Mouse (Mus musculus) lung, embryonic 15.5 days (tissue): Measurements from ENCODE around the gene Sipa1l3. TPM values are rescaled to one million over a fixed set of nuclear protein-coding genes. Genes with fewer than 3 reads are reported as not detected.

Experiments
- ATAC-seq: fragments of 200-750 bp; cut with Nextera tagmentation; 2 replicates; pipeline ENCODE4 v1.8.0; 2017; ENCODE audit warnings: moderate number of reproducible peaks, borderline replicate concordance; ENCODE audit not compliant: low FRiP score, low TSS enrichment; ENCODE audit errors: extremely low read depth
- H3K27ac ChIP-seq: fragments of 300-500 bp; sonication (generic); 2 replicates; pipeline ENCODE4 v1.5.1; 2015; ENCODE audit warnings: moderate library complexity, mild to moderate bottlenecking, inconsistent platforms
- H3K27me3 ChIP-seq: fragments of 300-500 bp; sonication (generic); 2 replicates; pipeline ENCODE4 v1.6.1; 2015; ENCODE audit warnings: inconsistent platforms
- H3K36me3 ChIP-seq: fragments of 300-500 bp; sonication (generic); 2 replicates; pipeline ENCODE4 v1.6.1; 2015; ENCODE audit warnings: inconsistent platforms
- H3K4me1 ChIP-seq: fragments of 300-500 bp; sonication (generic); 2 replicates; pipeline ENCODE4 v1.6.1; 2015; ENCODE audit warnings: inconsistent platforms
- H3K4me2 ChIP-seq: fragments of 300-500 bp; sonication (generic); 2 replicates; pipeline ENCODE4 v1.6.1; 2015; ENCODE audit warnings: inconsistent platforms, mild to moderate bottlenecking, moderate library complexity
- H3K4me3 ChIP-seq: fragments of 300-500 bp; sonication (generic); 2 replicates; pipeline ENCODE4 v1.5.1; 2015; ENCODE audit warnings: mild to moderate bottlenecking, inconsistent platforms
- H3K9ac ChIP-seq: fragments of 300-500 bp; sonication (generic); 2 replicates; pipeline ENCODE4 v1.6.1; 2015; ENCODE audit warnings: inconsistent platforms
- H3K9me3 ChIP-seq: fragments of 300-500 bp; sonication (generic); 2 replicates; pipeline ENCODE4 v1.6.1; 2016; ENCODE audit warnings: inconsistent platforms
- WGBS: fragments of 180-500 bp; shearing (Covaris S2); methylation state at CpG from one replicate; pipeline ENCODE4 v1.1.7; 2015; 5-methylcytosine and 5-hydroxymethylcytosine counted together
- polyA plus RNA-seq: library from polyadenylated mRNA; unstranded; fragments of >200 nt; fragmentation: Nextera tagmentation; extraction: Ambion mirVana; gene quantifications from 2 replicates; pipeline ENCODE4 v1.2.1, GENCODE M21; 2015

Sipa1l3 gene
- polyA plus RNA-seq, 1 experiment from 2014 or later: 25.1 TPM

- ATAC-seq: no peak
- 90% methylated on average over 8 of the region's 8 CpGs for WGBS
- no peak overlapping the region for H3K27ac ChIP-seq
- H3K4me3 ChIP-seq: no peak overlapping the region
- H3K4me1 ChIP-seq: no peaks in the 10 kb centered on the region
- H3K27me3 ChIP-seq: no peaks in the 10 kb centered on the region
- peaks cover 45% of the 10 kb centered on the region for H3K36me3 ChIP-seq
- no peak overlapping the region for H3K9ac ChIP-seq
- no peaks in the 10 kb centered on the region for H3K9me3 ChIP-seq
- no peak overlapping the region for H3K4me2 ChIP-seq
These were observed 163.0 kb downstream of the Sipa1l3 start for GRCm38 (mm10) chr7:29355406-29355805.

DNA sequence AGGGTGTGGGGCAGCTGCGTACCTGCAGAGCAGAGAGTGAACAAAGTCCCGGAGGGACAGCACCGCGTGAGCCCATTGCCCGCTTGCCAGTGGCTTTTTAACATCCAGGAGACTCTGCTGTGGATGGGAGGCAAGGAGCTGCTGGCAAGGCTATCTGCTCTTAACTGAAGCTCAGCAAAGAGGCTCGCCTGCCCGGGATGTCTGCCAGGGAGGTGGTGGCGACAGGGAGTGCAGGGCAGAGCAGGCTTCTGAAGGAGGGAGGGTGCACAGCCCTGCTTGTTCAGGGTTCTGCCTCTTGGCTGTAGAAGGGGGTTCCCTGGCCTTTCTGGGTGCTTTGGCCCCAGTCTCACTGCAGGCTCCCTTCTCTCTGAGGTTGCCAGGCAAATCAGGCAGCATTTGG, 164.3 kb downstream of the Sipa1l3 start:
- Histone ChIP-seq H3K27ac (no peak overlapping the region), H3K4me2 (no peak overlapping the region), H3K27me3 (no peaks in the 10 kb centered on the region), H3K9ac (no peak overlapping the region), H3K9me3 (no peaks in the 10 kb centered on the region), H3K4me3 (no peak overlapping the region), H3K4me1 (no peaks in the 10 kb centered on the region), H3K36me3 (peaks cover 55% of the 10 kb centered on the region)
- 74% methylated on average over 8 of the region's 8 CpGs for WGBS
- ATAC-seq: no peak

DNA sequence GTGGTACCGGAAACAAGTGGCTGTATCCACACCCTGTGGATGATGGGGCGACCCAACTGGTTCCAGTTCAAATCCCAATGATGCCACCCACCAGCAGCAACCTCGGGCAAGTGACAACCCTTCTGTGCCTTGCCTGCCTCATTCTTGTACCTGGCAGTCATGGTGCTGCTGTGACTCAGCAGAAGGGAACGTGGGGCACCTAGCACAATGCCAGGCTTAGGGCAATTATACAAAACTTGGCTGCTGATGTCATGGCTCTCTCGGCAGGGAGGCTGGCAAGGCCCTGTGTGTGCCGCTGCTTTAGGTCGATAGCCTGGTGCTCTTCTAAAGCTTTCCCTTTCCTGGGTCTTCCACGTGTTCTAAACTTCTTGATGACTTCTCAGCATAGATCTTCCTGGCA, 166.2 kb downstream of the Sipa1l3 start:
- Histone ChIP-seq H3K27me3 (no peaks in the 10 kb centered on the region), H3K4me2 (no peak overlapping the region), H3K4me3 (no peak overlapping the region), H3K4me1 (no peaks in the 10 kb centered on the region), H3K9ac (no peak overlapping the region), H3K9me3 (no peaks in the 10 kb centered on the region), H3K27ac (no peak overlapping the region), H3K36me3 (peaks cover 58% of the 10 kb centered on the region)
- ATAC-seq: no peak
- 85% methylated on average over 8 of the region's 8 CpGs for WGBS

- Histone ChIP-seq H3K27me3 (no peaks in the 10 kb centered on the region), H3K4me2 (no peak overlapping the region), H3K36me3 (peaks cover 57% of the 10 kb centered on the region), H3K4me1 (no peaks in the 10 kb centered on the region), H3K9ac (no peak overlapping the region), H3K4me3 (no peak overlapping the region), H3K9me3 (no peaks in the 10 kb centered on the region), H3K27ac (no peak overlapping the region)
- no peak for ATAC-seq
- WGBS: 84% methylated on average over 10 of the region's 10 CpGs
These were observed 168.0 kb downstream of the Sipa1l3 start for GRCm38 (mm10) chr7:29350489-29350888.

- no peak for ATAC-seq
- H3K4me2 ChIP-seq: no peak overlapping the region
- H3K27ac ChIP-seq: no peak overlapping the region
- H3K9me3 ChIP-seq: no peaks in the 10 kb centered on the region
- peaks cover 28% of the 10 kb centered on the region; the same call in 1 of the 2 replicates for H3K36me3 ChIP-seq
- H3K9ac ChIP-seq: no peak overlapping the region
- H3K27me3 ChIP-seq: no peaks in the 10 kb centered on the region
- no peaks in the 10 kb centered on the region for H3K4me1 ChIP-seq
- 75% methylated on average over 3 of the region's 3 CpGs for WGBS
- no peak overlapping the region for H3K4me3 ChIP-seq
These were observed 172.2 kb downstream of the Sipa1l3 start for GRCm38 (mm10) chr7:29346212-29346611.

DNA sequence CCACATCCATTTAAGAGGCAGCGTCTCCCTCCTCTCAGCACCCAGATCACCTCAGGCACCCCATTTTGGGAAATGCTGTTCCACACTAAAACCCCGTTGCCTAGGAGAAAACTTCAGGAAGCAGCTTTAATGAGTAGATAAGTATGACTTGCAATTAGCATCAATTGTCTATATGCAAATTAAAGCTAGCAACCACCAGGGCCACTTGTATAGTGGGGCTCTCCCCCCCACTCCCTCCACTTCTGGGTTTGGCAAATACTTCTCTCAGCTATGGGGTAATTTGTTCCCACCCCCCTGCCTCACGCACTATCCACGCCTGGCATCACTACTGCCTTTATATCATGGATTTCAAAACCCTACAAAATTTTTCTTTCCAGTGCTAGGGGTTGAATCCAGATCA, 172.9 kb downstream of the Sipa1l3 start:
- H3K4me1 ChIP-seq: no peaks in the 10 kb centered on the region
- H3K27ac ChIP-seq: no peak overlapping the region
- no peak overlapping the region for H3K9ac ChIP-seq
- WGBS: 79% methylated on average over 4 of the region's 4 CpGs
- H3K36me3 ChIP-seq: peaks cover 22% of the 10 kb centered on the region; the same call in 1 of the 2 replicates
- no peaks in the 10 kb centered on the region for H3K9me3 ChIP-seq
- no peak for ATAC-seq
- H3K27me3 ChIP-seq: no peaks in the 10 kb centered on the region
- no peak overlapping the region for H3K4me3 ChIP-seq
- no peak overlapping the region for H3K4me2 ChIP-seq

- Histone ChIP-seq H3K27ac (no peak overlapping the region), H3K4me2 (no peak overlapping the region), H3K4me3 (no peak overlapping the region), H3K27me3 (no peaks in the 10 kb centered on the region), H3K9ac (no peak overlapping the region), H3K9me3 (no peaks in the 10 kb centered on the region), H3K4me1 (no peaks in the 10 kb centered on the region), H3K36me3 (0 out of 2 replicates have a peak, but pooled peaks cover 8% of the 10 kb centered on the region)
- no peak for ATAC-seq
- 89% methylated on average over 7 of the region's 7 CpGs for WGBS
These were observed 174.7 kb downstream of the Sipa1l3 start for GRCm38 (mm10) chr7:29343746-29344145.

- H3K4me2 ChIP-seq: no peak overlapping the region
- no peaks in the 10 kb centered on the region for H3K36me3 ChIP-seq
- H3K9ac ChIP-seq: no peak overlapping the region
- 62% methylated on average over 8 of the region's 8 CpGs for WGBS
- no peak for ATAC-seq
- H3K27me3 ChIP-seq: no peaks in the 10 kb centered on the region
- H3K4me3 ChIP-seq: no peak overlapping the region
- no peaks in the 10 kb centered on the region for H3K4me1 ChIP-seq
- no peaks in the 10 kb centered on the region for H3K9me3 ChIP-seq
- H3K27ac ChIP-seq: no peak overlapping the region
These were observed 175.8 kb downstream of the Sipa1l3 start for GRCm38 (mm10) chr7:29342489-29343092.

DNA sequence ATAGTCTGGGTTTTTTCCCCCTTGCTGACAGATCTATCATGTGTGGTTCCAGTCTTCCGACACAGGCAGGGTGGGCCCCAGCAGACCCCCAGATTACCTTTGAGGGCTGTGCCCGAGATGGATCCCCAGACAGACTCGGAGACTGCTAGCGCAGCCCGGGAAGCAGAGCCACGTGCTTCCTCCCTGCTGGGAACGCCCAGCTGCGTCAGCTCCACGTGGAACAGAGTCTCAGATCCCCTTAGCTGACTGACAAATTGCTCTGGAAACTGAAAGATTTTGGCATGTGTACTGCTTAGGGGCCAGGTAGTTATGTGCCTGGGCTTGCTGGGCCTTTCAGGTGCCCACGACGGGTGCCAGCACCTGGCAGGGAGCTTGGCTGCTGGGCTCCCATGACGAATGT, 176.7 kb downstream of the Sipa1l3 start:
- Histone ChIP-seq H3K27me3 (no peaks in the 10 kb centered on the region), H3K4me2 (no peak overlapping the region), H3K36me3 (peaks cover 6% of the 10 kb centered on the region; the same call in 1 of the 2 replicates), H3K9ac (no peak overlapping the region), H3K4me1 (no peaks in the 10 kb centered on the region), H3K4me3 (no peak overlapping the region), H3K27ac (no peak overlapping the region), H3K9me3 (no peaks in the 10 kb centered on the region)
- 60% methylated on average over 12 of the region's 12 CpGs for WGBS
- ATAC-seq: no peak

DNA sequence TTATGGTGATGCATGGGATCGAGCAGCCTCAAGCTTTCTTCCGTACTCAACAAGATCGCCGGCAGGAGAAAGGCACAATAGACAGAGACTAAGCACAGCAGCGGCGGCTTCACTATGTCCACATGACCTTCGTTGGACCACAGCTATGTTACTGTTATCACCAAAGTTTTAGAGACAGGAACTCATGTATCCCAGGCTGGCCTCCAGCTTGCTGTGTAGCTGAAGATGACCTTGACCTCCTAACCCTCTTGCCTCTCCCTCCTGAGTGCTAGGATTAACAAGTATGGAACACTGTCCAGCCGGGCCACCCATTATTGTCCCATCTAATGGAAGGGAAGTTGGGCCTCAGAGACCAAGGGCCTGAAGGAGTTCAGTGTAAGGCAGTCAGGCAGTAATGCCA, 177.6 kb downstream of the Sipa1l3 start:
- no peak for ATAC-seq
- H3K4me2 ChIP-seq: no peak overlapping the region
- no peaks in the 10 kb centered on the region; the same call in 1 of the 2 replicates for H3K4me1 ChIP-seq
- H3K9ac ChIP-seq: no peak overlapping the region
- 81% methylated on average over 8 of the region's 8 CpGs for WGBS
- H3K9me3 ChIP-seq: no peaks in the 10 kb centered on the region
- no peaks in the 10 kb centered on the region for H3K27me3 ChIP-seq
- peaks cover 6% of the 10 kb centered on the region; the same call in 1 of the 2 replicates for H3K36me3 ChIP-seq
- no peak overlapping the region for H3K27ac ChIP-seq
- H3K4me3 ChIP-seq: no peak overlapping the region

- WGBS: 83% methylated on average over 9 of the region's 9 CpGs
- no peaks in the 10 kb centered on the region; the same call in 1 of the 2 replicates for H3K4me1 ChIP-seq
- ATAC-seq: no peak
These were observed 178.2 kb downstream of the Sipa1l3 start for GRCm38 (mm10) chr7:29340247-29340646.

DNA sequence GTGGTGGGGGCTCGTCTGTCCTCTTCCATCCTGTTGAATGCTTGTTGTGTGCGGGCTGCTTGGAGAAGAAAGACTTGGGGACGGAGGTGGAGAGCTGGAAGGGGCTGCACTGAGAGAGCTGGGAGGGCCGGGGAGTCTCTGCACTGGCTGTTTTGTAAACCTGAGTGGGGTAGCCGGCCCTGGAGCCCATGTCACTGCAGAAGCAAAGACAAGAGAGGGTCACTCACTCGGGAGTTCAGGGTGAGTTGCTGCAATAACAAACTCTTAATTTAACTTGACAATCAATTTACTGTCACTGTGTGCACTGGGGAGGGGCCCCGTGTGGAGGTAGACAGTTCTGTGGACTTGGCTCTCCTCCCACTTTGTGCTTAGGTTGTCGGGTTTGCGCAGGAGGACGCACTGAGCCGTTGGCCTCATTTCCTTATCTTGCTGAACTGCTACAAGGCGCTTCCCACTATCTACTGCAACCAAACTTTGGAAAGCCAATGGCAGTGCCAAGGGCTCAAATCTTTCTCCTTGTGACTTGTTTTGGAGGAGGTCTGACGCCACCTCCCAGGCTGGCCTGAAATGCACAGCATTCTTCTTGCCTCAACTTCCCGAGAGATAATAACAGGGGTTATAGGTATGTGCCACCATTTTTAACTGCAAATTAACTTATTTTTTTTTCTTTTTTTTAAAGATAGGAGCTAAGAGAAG, 179.3 kb downstream of the Sipa1l3 start:
- Histone ChIP-seq H3K36me3 (peaks cover 6% of the 10 kb centered on the region; the same call in 1 of the 2 replicates), H3K4me1 (peaks cover 3% of the 10 kb centered on the region), H3K27ac (no peak overlapping the region), H3K9me3 (no peaks in the 10 kb centered on the region), H3K4me2 (no peak overlapping the region), H3K4me3 (no peak overlapping the region), H3K27me3 (no peaks in the 10 kb centered on the region), H3K9ac (no peak overlapping the region)
- WGBS: 43% methylated on average over 14 of the region's 14 CpGs
- no peak for ATAC-seq

More at GRCm38 (mm10) chr7:29340247-29340646, 178.2 kb downstream of the Sipa1l3 start:
- Histone ChIP-seq H3K4me3 (no peak overlapping the region), H3K4me2 (no peak overlapping the region), H3K27me3 (no peaks in the 10 kb centered on the region), H3K9ac (no peak overlapping the region), H3K36me3 (peaks cover 6% of the 10 kb centered on the region; the same call in 1 of the 2 replicates), H3K27ac (no peak overlapping the region), H3K9me3 (no peaks in the 10 kb centered on the region)
